Mouse (Mus musculus): ENCODE measurements around the gene March10.

DNA sequence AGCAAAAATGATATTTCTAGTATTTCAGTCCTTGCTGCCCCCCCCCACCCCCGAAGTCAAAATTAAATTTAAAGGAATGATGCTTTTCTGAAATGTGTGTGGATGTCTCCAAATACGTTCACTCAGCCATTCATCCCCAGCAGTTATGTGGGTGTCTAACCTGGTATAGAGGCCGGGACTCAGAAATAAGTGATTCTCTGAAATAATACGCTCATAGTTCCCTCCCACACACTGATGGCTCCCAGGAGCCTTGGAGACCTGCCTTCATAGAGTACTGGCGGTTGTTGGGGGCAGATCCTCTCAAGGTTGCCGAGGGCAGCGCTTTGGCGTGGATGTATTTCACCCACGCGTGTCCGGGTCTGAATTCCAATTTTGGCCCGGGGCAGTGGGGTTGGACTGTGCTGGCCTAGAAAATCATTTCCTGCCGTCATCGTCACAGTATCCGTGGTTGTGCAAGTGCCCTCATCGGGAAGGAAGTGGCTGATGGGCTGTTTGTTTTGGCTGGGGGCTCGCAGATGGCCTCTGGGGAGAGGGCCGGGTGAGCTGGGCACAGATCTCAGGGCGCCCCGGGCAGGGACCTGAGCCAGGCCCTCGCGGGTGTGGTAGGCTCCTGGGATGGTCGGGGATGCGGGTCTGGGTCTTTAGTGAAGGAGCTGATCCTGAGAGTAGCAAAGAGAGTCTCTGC is 145.1 kb downstream of the March10 start:
- TF ChIP-seq CTCF (IDR thresholded peaks at IDR 0.05; ENCODE audit: low read depth, low read length) (no peak), POLR2A (IDR thresholded peaks at IDR 0.05; ENCODE audit: insufficient read depth, low read length) (no peak), EP300 (IDR thresholded peaks at IDR 0.05; ENCODE audit: insufficient read depth, low read depth, low read length) (no peak)

Measured in ES-Bruce4 (cell line).